Mouse (Mus musculus) olfactory bulb, adult 2 months (tissue): ENCODE results near the gene Fscn2. TPM values are rescaled to one million over a fixed set of nuclear protein-coding genes. Genes with fewer than 3 reads are reported as not detected.

ENCODE experiments used
- H3K27ac ChIP-seq: fragments of 200-500 bp; 2 replicates; pipeline ENCODE4 v1.5.1; 2012; ENCODE audit warnings: low read depth, low read length; ENCODE audit not compliant: insufficient read depth
- H3K4me1 ChIP-seq: fragments of 200-500 bp; 2 replicates; pipeline ENCODE4 v1.6.1; 2012; ENCODE audit warnings: low read length; ENCODE audit not compliant: control insufficient read depth, insufficient read depth
- H3K4me3 ChIP-seq: fragments of 200-500 bp; 2 replicates; pipeline ENCODE4 v1.5.1; 2012; ENCODE audit warnings: mild to moderate bottlenecking, low read depth, low read length, moderate library complexity; ENCODE audit not compliant: insufficient read depth
- CTCF ChIP-seq: fragments of 200-500 bp; IDR thresholded peaks from 2 replicates; pipeline ENCODE4 v1.5.1; 2012; ENCODE audit warnings: low read depth, mild to moderate bottlenecking, low read length, moderate library complexity; ENCODE audit not compliant: insufficient read depth
- POLR2A ChIP-seq: fragments of 200-500 bp; IDR thresholded peaks from 2 replicates; pipeline ENCODE4 v1.6.1; 2012; ENCODE audit warnings: mild to moderate bottlenecking, low read depth, low read length, moderate library complexity; ENCODE audit not compliant: insufficient read depth
- WGBS: fragments of 180-500 bp; shearing (Covaris S2); methylation state at CpG from one replicate; pipeline ENCODE4 v1.1.7; 2018; 5-methylcytosine and 5-hydroxymethylcytosine counted together
- polyA plus RNA-seq: library from polyadenylated mRNA; stranded (reverse); fragments of >200 nt; gene quantifications from 2 replicates; pipeline ENCODE4 v1.2.4, GENCODE M21; 2012; ENCODE audit warnings: low replicate concordance; ENCODE audit not compliant: missing spikeins, insufficient read depth, insufficient read length

The Fscn2 gene
- polyA plus RNA-seq, 1 experiment = not detected

GRCm38 (mm10) chr11:120369656-120370055 lies 8.3 kb downstream of the Fscn2 start:
- H3K4me1 ChIP-seq = peaks cover 8% of the 10 kb centered on the region
- WGBS = 30% methylated on average over 8 of the region's 8 CpGs
- TF ChIP-seq CTCF (peak; percentile 79), POLR2A (no peak)
- H3K27ac ChIP-seq = no peak overlapping the region
- H3K4me3 ChIP-seq = no peak overlapping the region

- H3K4me3 ChIP-seq = no peak overlapping the region
- WGBS = 70% methylated on average over 13 of the region's 13 CpGs
- H3K27ac ChIP-seq = no peak overlapping the region
- no peak for TF ChIP-seq POLR2A
- TF ChIP-seq CTCF = no peak; the same call in 1 of the 2 replicates
- peaks cover 14% of the 10 kb centered on the region for H3K4me1 ChIP-seq
Observed at GRCm38 (mm10) chr11:120373025-120373424, 11.7 kb downstream of the Fscn2 start.

- peaks cover 19% of the 10 kb centered on the region for H3K4me1 ChIP-seq
- WGBS = 71% methylated on average over 23 of the region's 23 CpGs
- no peak overlapping the region for H3K4me3 ChIP-seq
- TF ChIP-seq CTCF (no peak), POLR2A (no peak)
- H3K27ac ChIP-seq = no peak overlapping the region
Observed at GRCm38 (mm10) chr11:120373820-120374586, 12.7 kb downstream of the Fscn2 start.

GRCm38 (mm10) chr11:120375324-120375723 lies 14.0 kb downstream of the Fscn2 start:
- TF ChIP-seq POLR2A (no peak), CTCF (no peak)
- WGBS = 94% methylated on average over 10 of the region's 10 CpGs
- H3K4me1 ChIP-seq = peaks cover 17% of the 10 kb centered on the region

GRCm38 (mm10) chr11:120376302-120377160 lies 15.2 kb downstream of the Fscn2 start:
- peaks cover 17% of the 10 kb centered on the region for H3K4me1 ChIP-seq
- H3K27ac ChIP-seq = no peak overlapping the region
- 88% methylated on average over 17 of the region's 17 CpGs for WGBS
- TF ChIP-seq CTCF (no peak), POLR2A (no peak)
- no peak overlapping the region for H3K4me3 ChIP-seq

More at GRCm38 (mm10) chr11:120375324-120375723, 14.0 kb downstream of the Fscn2 start:
- Histone ChIP-seq H3K27ac (no peak overlapping the region), H3K4me3 (no peak overlapping the region)

- Histone ChIP-seq H3K27ac (no peak overlapping the region), H3K4me1 (peaks cover 17% of the 10 kb centered on the region), H3K4me3 (peak overlapping the region; percentile 66; the same call in 1 of the 2 replicates)
- TF ChIP-seq CTCF (no peak), POLR2A (no peak)
- 55% methylated on average over 10 of the region's 10 CpGs for WGBS
Observed at GRCm38 (mm10) chr11:120377337-120377736, 16.0 kb downstream of the Fscn2 start.

- WGBS = 1% methylated on average over 40 of the region's 40 CpGs
Observed at GRCm38 (mm10) chr11:120378031-120378610, 16.8 kb downstream of the Fscn2 start.

GRCm38 (mm10) chr11:120378611-120379540 lies 17.5 kb downstream of the Fscn2 start, which contains the start of gene Faap100:
Gene Faap100, minus strand, starts transcription at chr11:120378764.
- TF ChIP-seq POLR2A = peak; percentile 74
- peak; percentile 38; the same call in 1 of the 2 replicates for TF ChIP-seq CTCF
- peaks cover 17% of the 10 kb centered on the region for H3K4me1 ChIP-seq
- no peak within 1 kb of the TSS for H3K27ac ChIP-seq
- WGBS = 8% methylated on average over 54 of the region's 54 CpGs
- peak within 1 kb of the TSS; percentile 66 for H3K4me3 ChIP-seq

More at GRCm38 (mm10) chr11:120378031-120378610, 16.8 kb downstream of the Fscn2 start:
- TF ChIP-seq POLR2A (no peak), CTCF (no peak)
- Histone ChIP-seq H3K4me1 (peaks cover 17% of the 10 kb centered on the region), H3K27ac (no peak overlapping the region), H3K4me3 (peak overlapping the region; percentile 66)
